Mouse (Mus musculus): ENCODE data around the gene Abhd5.

DNA sequence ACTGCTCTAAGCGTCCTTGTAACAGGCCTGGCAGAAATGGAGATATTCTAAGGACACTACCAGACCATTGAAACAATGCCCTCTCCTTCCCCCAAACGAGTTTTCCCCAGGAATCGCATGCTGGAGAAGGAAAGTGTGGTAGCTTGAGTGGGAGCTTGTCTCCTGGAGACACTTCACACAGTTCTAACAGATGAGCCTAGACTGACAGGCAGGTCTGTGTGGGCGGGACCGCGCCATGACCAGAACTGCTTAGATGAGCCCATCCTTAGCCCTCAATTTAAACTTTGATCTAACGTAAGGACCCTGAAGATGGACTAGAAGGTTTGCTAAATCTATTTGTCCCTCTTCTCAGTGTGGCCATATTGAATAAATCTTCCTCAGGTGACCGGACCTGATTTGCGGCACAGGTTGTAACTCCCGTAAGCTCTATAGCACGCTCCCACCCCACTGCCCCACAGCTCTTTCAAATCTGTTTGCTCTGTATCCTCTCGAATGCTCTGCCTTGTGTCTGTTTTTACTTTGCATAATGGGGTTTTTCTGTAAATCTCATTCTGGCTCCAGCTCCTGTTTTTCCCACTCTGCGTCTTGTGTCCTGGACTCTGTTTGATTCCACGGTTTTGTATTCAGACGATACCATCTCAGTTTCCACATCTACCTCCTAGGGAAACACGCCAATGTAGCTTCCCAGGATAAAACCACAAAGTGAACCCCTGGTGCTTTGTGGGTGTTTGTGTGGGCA is 59.2 kb downstream of the Abhd5 start:
- TF ChIP-seq CTCF (IDR thresholded peaks at IDR 0.05; ENCODE audit: borderline replicate concordance, insufficient read depth, low read length) (no peak), POLR2A (IDR thresholded peaks at IDR 0.05; ENCODE audit: low read depth, low read length) (no peak)
